Mouse (Mus musculus) embryonic facial prominence, embryonic 15.5 days (tissue): ENCODE measurements around the gene Lipe. TPM values are rescaled to one million over a fixed set of nuclear protein-coding genes. Genes with fewer than 3 reads are reported as not detected.

Experiments
- ATAC-seq: fragments of 200-750 bp; cut with Nextera tagmentation; 2 replicates; pipeline ENCODE4 v1.8.0; 2017; ENCODE audit warnings: low read depth, moderate TSS enrichment; ENCODE audit not compliant: insufficient number of reproducible peaks, low FRiP score, low TSS enrichment
- H3K27ac ChIP-seq: fragments of 300-500 bp; sonication (generic); replicated peaks from 2 replicates; pipeline ENCODE4 v1.5.1; 2015; ENCODE audit warnings: mild to moderate bottlenecking, inconsistent platforms
- H3K27me3 ChIP-seq: fragments of 300-500 bp; sonication (generic); 2 replicates; pipeline ENCODE4 v1.6.1; 2015; ENCODE audit warnings: inconsistent platforms
- H3K36me3 ChIP-seq: fragments of 300-500 bp; sonication (generic); 2 replicates; pipeline ENCODE4 v1.6.1; 2015; ENCODE audit warnings: mild to moderate bottlenecking, inconsistent platforms
- H3K4me1 ChIP-seq: fragments of 300-500 bp; sonication (generic); 2 replicates; pipeline ENCODE4 v1.6.1; 2015; ENCODE audit warnings: inconsistent platforms
- H3K4me2 ChIP-seq: fragments of 300-500 bp; sonication (generic); replicated peaks from 2 replicates; pipeline ENCODE4 v1.6.1; 2015; ENCODE audit warnings: mild to moderate bottlenecking, inconsistent platforms
- H3K4me3 ChIP-seq: fragments of 300-500 bp; sonication (generic); replicated peaks from 2 replicates; pipeline ENCODE4 v1.5.1; 2015; ENCODE audit warnings: mild to moderate bottlenecking, inconsistent platforms
- H3K9ac ChIP-seq: fragments of 300-500 bp; sonication (generic); 2 replicates; pipeline ENCODE4 v1.6.1; 2015; ENCODE audit warnings: inconsistent platforms
- H3K9me3 ChIP-seq: fragments of 300-500 bp; sonication (generic); replicated peaks from 2 replicates; pipeline ENCODE4 v1.6.1; 2016; ENCODE audit warnings: inconsistent platforms
- WGBS: fragments of 180-500 bp; shearing (Covaris S2); methylation state at CpG from one replicate; pipeline ENCODE4 v1.1.7; 2015; 5-methylcytosine and 5-hydroxymethylcytosine counted together
- polyA plus RNA-seq: library from polyadenylated mRNA; unstranded; fragments of >200 nt; fragmentation: Nextera tagmentation; extraction: Ambion mirVana; gene quantifications from 2 replicates; pipeline ENCODE4 v1.2.1, GENCODE M21; 2015

Lipe gene
- polyA plus RNA-seq: 8.3 and 10.2 TPM in 2 replicates

DNA sequence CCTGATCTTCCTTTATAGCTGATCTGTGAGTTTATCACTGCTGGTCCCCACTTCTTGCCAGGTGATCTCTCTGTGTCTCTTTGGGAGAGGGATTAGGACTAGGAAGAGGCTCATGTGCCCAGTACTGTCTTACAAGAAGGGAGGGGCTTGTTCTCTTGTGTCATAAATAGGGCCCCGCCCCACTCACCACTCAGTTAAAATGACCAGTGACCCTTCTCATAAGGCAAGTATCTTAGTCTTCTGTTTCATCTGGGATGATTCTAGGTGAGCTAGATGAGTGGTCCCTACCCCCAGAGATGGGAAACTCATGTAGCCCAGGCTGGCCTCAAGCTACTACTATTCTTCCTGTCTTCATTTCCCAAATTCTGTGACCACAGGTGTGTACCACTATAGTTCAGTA lies at the start of gene Lipe:
Gene Lipe (minus strand): TSS at position 101 of the 400 bp plus-strand sequence.
- H3K9me3 ChIP-seq: no peaks in the 10 kb centered on the region
- no peak for ATAC-seq
- peaks cover 29% of the 10 kb centered on the region for H3K4me1 ChIP-seq
- no peak within 1 kb of the TSS for H3K4me2 ChIP-seq
- 91% methylated on average over 1 of the region's 1 CpGs for WGBS
- H3K36me3 ChIP-seq: no peaks in the 10 kb centered on the region
- no peak within 1 kb of the TSS for H3K27ac ChIP-seq
- no peaks in the 10 kb centered on the region for H3K27me3 ChIP-seq
- no peak within 1 kb of the TSS for H3K4me3 ChIP-seq
- H3K9ac ChIP-seq: no peak within 1 kb of the TSS

DNA sequence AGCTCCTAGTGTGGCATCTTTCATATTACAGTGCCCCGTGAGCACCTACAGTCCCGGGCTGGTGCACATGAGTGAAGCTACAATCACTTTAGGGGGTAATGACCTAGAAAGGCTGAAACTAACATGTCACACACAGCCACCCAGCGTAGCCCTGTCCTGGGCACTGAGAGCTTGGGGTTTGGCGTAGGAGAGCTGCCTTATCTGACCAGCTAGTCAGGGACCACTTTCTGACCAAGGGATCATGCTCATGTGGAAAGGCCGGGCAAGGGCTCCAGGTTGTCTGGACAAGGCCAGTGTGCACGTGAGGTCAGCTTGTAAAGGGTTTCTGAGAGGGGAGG lies 42.3 kb upstream of the Lipe start:
- no peak overlapping the region for H3K4me3 ChIP-seq
- no peaks in the 10 kb centered on the region for H3K9me3 ChIP-seq
- H3K36me3 ChIP-seq: no peaks in the 10 kb centered on the region
- H3K4me1 ChIP-seq: 0 out of 2 replicates have a peak, but pooled peaks cover 2% of the 10 kb centered on the region
- no peak overlapping the region for H3K9ac ChIP-seq
- H3K27me3 ChIP-seq: no peaks in the 10 kb centered on the region
- no peak overlapping the region for H3K27ac ChIP-seq
- 85% methylated on average over 6 of the region's 6 CpGs for WGBS
- H3K4me2 ChIP-seq: no peak overlapping the region
- ATAC-seq: no peak

DNA sequence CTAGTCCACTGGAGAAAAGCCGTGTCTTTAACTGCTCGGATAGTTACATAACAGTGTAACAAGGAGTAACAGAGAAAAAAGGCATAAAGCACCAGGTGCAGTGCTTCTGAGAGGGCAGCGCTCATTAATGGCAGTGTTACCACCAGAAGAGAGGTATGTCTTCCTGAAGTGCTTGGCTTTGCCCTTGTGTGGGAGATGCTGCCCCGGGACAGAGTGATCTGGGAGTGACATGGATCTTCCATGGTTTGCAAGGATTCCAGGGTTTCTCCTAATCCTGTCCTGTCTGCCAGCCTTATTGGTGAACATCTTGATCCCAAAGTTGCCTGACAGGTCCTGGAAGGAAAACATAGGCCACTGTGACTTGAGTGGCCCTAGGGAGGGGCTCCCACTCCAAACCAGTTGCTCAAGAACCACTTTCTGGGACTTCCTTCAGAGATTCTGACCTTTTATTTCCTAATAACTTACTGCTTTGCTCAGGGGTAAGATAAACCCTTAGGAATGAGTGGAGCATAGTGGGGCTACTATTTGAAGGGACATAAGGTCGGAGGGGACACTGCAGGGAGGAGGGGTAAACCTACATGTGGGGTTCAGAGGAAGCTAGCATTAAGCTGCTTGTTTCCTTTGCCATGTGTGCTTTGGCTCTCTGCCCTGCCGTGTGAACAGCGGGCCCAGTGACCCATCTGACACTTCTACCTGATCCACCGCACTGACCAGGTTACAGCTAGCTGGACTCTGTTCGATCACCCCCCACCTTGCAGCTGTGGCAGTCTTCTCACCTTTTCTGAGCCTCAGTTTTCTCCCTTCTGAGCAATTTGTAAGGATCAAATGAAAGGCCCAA lies 41.7 kb upstream of the Lipe start:
- no peak for ATAC-seq
- 87% methylated on average over 9 of the region's 9 CpGs for WGBS
- no peak overlapping the region for H3K4me2 ChIP-seq

DNA sequence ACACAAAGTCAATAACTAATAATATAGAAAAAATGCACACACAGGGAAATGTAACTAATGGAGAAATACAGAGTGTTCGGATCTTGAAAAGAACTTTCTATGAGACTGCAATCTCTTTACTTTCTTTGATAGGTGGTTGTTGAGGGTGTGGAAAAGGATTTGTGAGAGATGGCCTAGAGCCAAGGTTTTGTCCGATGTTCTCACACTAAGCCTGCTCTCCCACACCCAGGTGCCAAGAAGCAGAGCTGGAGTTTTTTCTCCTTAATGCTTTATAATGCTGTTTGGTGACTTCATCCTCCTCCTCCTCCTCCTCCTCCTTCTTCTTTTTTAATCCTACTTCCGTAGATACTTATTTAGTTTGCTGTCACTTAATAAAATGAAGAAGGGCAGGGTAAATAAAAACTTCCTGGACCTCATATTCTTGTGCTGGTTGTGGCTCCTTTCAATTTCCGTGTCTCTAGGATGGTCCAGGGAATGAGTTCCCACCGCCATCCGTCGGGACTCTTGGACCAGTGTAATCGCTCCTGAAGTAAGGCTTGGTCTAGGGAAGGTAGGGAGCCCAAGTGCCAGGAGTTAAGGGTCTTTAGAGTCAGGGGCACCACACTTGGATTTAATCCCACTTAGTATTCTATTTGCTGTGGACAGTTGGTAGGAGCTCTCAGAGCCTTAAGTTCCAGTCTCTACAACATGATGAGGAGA lies 40.8 kb upstream of the Lipe start:
- Histone ChIP-seq H3K9me3 (no peaks in the 10 kb centered on the region), H3K4me1 (peaks cover 2% of the 10 kb centered on the region; the same call in 1 of the 2 replicates), H3K4me3 (no peak overlapping the region), H3K27ac (no peak overlapping the region), H3K9ac (no peak overlapping the region), H3K36me3 (no peaks in the 10 kb centered on the region), H3K4me2 (no peak overlapping the region), H3K27me3 (no peaks in the 10 kb centered on the region)
- no peak for ATAC-seq
- 78% methylated on average over 8 of the region's 8 CpGs for WGBS

More for the DNA sequence above, 41.7 kb upstream of the Lipe start:
- Histone ChIP-seq H3K9me3 (no peaks in the 10 kb centered on the region), H3K9ac (no peak overlapping the region), H3K36me3 (no peaks in the 10 kb centered on the region), H3K4me3 (no peak overlapping the region), H3K27me3 (no peaks in the 10 kb centered on the region), H3K27ac (no peak overlapping the region), H3K4me1 (0 out of 2 replicates have a peak, but pooled peaks cover 2% of the 10 kb centered on the region)

DNA sequence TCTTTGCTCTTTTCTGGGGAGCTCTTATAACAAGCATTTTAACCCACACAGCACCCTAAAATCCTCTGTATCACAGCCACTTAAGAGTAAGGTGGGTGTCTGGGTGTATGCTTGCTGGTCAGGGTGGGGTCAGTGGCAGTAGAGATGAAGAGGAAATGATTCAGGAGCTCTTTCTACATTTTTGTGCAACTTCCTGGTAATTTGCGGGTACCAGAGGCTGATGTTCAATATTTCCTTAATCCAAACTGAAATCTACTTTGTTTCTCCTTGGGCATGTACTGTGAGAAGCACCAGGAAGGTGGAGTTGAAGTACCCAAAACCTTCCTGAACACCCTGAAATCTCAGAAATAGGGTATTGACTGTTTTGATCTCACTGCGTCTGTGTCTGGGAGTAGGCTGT lies 38.2 kb upstream of the Lipe start:
- H3K9me3 ChIP-seq: no peaks in the 10 kb centered on the region
- no peaks in the 10 kb centered on the region for H3K27me3 ChIP-seq
- H3K4me2 ChIP-seq: no peak overlapping the region
- 76% methylated on average over 2 of the region's 2 CpGs for WGBS
- H3K27ac ChIP-seq: 0 out of 2 replicates have a peak overlapping the region, but pooled peaks have one; percentile 3
- no peaks in the 10 kb centered on the region for H3K36me3 ChIP-seq
- no peak overlapping the region for H3K9ac ChIP-seq
- no peak overlapping the region for H3K4me3 ChIP-seq
- ATAC-seq: no peak
- peaks cover 10% of the 10 kb centered on the region; the same call in 1 of the 2 replicates for H3K4me1 ChIP-seq

DNA sequence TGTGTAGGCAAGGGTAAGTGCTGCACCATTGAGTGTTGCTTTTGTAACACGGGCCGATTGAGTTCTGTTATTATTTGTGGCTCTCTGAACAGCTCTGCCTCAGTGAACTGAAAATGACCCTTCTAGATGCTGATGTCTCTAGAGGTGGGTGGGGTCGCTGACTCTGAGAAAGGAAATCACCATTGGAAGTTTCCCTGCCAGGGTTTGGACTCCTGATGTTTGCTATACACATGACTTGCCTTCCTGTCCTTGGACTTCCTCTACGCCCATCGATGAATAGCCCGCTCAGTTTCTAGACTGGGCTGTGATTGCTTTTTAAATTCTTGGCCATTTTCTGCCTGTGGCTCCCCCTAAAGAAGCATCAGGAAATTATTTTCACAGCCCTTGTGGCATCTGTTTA lies 37.7 kb upstream of the Lipe start:
- Histone ChIP-seq H3K4me3 (no peak overlapping the region), H3K4me1 (peaks cover 10% of the 10 kb centered on the region; the same call in 1 of the 2 replicates), H3K9me3 (no peaks in the 10 kb centered on the region), H3K27me3 (no peaks in the 10 kb centered on the region), H3K27ac (0 out of 2 replicates have a peak overlapping the region, but pooled peaks have one; percentile 3), H3K9ac (no peak overlapping the region), H3K36me3 (no peaks in the 10 kb centered on the region), H3K4me2 (no peak overlapping the region)
- WGBS: 68% methylated on average over 6 of the region's 6 CpGs
- ATAC-seq: no peak

DNA sequence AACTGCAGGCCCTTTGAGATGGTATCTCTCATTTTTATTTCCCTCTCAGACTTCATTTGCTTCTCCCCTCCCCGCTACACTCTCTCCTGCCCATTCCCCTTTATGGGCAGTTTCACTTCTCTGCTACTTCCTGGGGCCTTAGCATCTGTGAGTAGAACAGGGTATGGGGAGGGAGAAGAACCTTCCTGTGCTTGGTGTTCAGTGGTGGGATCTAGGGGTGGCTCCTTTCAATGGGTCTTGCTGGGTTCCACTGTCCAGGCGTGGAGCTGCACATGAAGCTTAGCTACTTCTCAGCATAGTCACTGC lies 37.0 kb upstream of the Lipe start:
- WGBS: 80% methylated on average over 2 of the region's 2 CpGs
- H3K4me1 ChIP-seq: peaks cover 10% of the 10 kb centered on the region; the same call in 1 of the 2 replicates
- H3K9me3 ChIP-seq: no peaks in the 10 kb centered on the region
- no peak overlapping the region for H3K4me3 ChIP-seq
- H3K36me3 ChIP-seq: no peaks in the 10 kb centered on the region
- no peak for ATAC-seq
- no peak overlapping the region for H3K27ac ChIP-seq
- H3K4me2 ChIP-seq: no peak overlapping the region
- H3K9ac ChIP-seq: no peak overlapping the region
- no peaks in the 10 kb centered on the region for H3K27me3 ChIP-seq

DNA sequence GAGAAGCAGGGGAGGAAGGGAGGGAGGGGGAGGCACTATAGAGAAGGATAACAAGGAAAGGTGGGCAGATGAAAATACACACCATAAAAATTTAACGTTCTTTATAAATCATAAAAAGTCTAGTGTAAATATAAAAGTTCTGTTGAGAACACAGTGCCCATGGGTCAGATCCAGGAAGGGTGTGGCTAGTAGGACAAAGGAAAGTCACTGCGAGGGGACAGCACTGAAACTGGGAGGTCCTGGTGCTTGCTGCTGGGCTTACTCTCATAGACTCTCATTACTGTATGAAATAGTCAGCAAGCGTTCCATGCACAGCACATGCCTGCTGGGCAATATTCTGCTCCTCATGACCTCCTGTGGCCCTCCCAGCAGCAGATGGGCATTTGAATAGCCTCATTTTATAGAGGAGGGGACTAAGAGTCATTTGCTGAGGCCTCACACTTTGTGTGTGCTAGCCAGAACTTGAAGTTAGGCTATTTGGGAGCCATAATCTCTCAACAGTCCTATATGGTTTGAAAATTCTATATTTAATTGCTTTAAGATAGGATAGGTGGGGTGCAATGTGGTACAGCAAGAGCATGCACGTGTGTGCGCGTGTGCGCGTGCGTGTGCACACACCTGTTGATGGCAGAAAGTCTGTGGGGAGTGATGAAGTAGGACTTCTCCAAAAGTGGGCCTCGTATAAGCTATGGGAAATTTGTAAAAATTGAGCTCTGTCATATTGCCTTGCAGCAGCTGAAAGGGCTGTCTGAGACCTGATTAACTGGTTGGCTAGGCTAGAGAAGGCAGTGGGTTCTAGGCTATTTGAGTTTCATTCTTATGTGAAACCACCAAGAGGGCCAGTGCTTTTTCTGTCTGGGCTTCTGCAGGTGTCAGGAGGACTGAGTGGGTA lies 36.4 kb upstream of the Lipe start:
- H3K9me3 ChIP-seq: no peaks in the 10 kb centered on the region
- no peak overlapping the region for H3K4me2 ChIP-seq
- H3K9ac ChIP-seq: no peak overlapping the region
- peaks cover 9% of the 10 kb centered on the region; the same call in 1 of the 2 replicates for H3K4me1 ChIP-seq
- no peak overlapping the region for H3K27ac ChIP-seq
- ATAC-seq: no peak
- no peak overlapping the region for H3K4me3 ChIP-seq
- H3K27me3 ChIP-seq: no peaks in the 10 kb centered on the region
- H3K36me3 ChIP-seq: no peaks in the 10 kb centered on the region
- 83% methylated on average over 10 of the region's 10 CpGs for WGBS

DNA sequence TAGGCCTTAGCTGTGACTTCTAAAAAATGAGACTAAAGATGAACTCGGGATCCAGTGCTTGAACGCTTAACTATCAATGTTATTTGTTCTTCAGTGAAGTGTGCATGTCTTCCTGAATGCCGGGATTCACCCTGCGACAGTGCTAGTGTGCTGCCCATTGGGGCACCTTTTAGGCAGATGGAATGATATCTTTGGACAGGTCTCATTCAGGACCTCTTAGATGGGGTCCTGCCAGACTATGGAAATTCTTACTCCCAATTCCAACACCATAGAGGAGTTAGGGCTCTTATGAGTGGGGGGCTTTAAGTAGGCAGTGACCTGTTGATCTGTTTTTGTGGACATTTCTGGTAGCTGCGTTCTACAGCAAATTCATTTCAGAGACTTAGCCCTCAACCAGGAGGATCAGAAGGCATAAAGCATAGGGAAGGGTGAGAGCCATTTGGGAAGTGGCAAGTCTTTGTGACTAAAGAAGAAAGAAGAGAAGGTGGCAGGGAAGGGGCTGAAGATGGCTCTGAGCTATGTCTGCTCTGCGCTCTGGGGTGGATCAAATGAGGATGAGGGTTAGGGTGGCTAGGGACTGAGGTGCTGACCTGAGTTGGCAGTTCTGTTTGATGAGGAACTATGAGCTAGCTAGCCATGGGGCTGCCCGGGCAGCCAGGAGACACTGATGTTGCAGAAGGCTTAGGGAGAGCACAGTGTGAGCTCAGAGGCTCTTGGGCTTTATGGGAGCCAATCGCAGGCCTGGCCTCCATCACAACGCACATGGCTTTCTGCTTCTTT lies 35.5 kb upstream of the Lipe start:
- H3K4me3 ChIP-seq: no peak overlapping the region
- no peak for ATAC-seq
- H3K4me1 ChIP-seq: peaks cover 8% of the 10 kb centered on the region; the same call in 1 of the 2 replicates
- 0 out of 2 replicates have a peak overlapping the region, but pooled peaks have one; percentile 18 for H3K27ac ChIP-seq
- H3K36me3 ChIP-seq: no peaks in the 10 kb centered on the region
- no peak overlapping the region for H3K9ac ChIP-seq
- no peaks in the 10 kb centered on the region for H3K27me3 ChIP-seq
- H3K4me2 ChIP-seq: no peak overlapping the region
- WGBS: 86% methylated on average over 9 of the region's 9 CpGs
- H3K9me3 ChIP-seq: no peaks in the 10 kb centered on the region

DNA sequence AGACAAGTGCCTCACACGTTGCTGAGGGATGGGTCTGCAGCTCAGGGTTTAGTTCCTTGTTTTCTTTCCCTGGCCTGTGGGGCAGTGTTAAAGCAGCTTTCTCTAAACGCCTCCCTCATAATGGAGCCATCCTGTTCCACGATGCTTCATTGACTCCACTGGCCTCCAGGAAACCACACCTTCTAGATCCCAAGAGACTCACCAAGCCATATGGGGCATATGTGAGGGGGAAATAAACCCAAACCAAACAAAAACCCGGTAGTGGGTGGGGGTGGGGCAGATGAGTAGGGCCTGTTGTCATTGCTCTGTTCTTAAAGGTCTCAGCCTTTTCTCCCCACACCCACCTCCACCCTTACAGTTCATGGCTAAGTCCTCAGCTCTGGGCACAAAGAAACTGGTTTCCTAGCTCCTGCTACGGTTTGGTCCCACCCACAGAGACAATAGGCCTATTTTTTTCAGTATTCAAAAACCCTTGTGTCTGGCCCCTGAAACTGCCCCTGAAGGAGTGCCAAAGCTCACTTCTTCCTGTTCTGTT lies 34.6 kb upstream of the Lipe start:
- Histone ChIP-seq H3K4me3 (no peak overlapping the region), H3K4me2 (no peak overlapping the region), H3K27me3 (no peaks in the 10 kb centered on the region), H3K27ac (0 out of 2 replicates have a peak overlapping the region, but pooled peaks have one; percentile 48), H3K36me3 (no peaks in the 10 kb centered on the region), H3K4me1 (peaks cover 8% of the 10 kb centered on the region; the same call in 1 of the 2 replicates), H3K9ac (no peak overlapping the region), H3K9me3 (no peaks in the 10 kb centered on the region)
- WGBS: 19% methylated on average over 5 of the region's 5 CpGs
- 0 out of 2 replicates have a peak, but pooled peaks have one; percentile 47 for ATAC-seq
